Mouse (Mus musculus) forebrain, embryonic 11.5 days (tissue): ENCODE data around the gene Ptpn11. TPM values are rescaled to one million over a fixed set of nuclear protein-coding genes. Genes with fewer than 3 reads are reported as not detected.

Experiments
- ATAC-seq: fragments of 200-750 bp; cut with Nextera tagmentation; replicated peaks from 2 replicates; pipeline ENCODE4 v1.8.0; 2017; ENCODE audit warnings: moderate TSS enrichment; ENCODE audit not compliant: low FRiP score
- DNase-seq: peaks from one replicate; pipeline ENCODE4 v3.0.0-alpha.2; 2017; ENCODE audit warnings: low spot score
- H3K27ac ChIP-seq: fragments of 300-500 bp; sonication (generic); 2 replicates; pipeline ENCODE4 v1.5.1; 2014; ENCODE audit warnings: low read depth, low read length
- H3K27me3 ChIP-seq: fragments of 300-500 bp; sonication (generic); 2 replicates; pipeline ENCODE4 v1.6.1; 2014; ENCODE audit warnings: mild to moderate bottlenecking, low read length, mixed read lengths; ENCODE audit not compliant: control insufficient read depth, insufficient read depth
- H3K36me3 ChIP-seq: fragments of 300-500 bp; sonication (generic); 2 replicates; pipeline ENCODE4 v1.6.1; 2014; ENCODE audit warnings: mild to moderate bottlenecking, low read length, moderate library complexity, mixed read lengths; ENCODE audit not compliant: control insufficient read depth, insufficient read depth
- H3K4me1 ChIP-seq: fragments of 300-500 bp; sonication (generic); replicated peaks from 2 replicates; pipeline ENCODE4 v1.6.1; 2014; ENCODE audit warnings: low read length, mixed read lengths; ENCODE audit not compliant: control insufficient read depth, insufficient read depth
- H3K4me2 ChIP-seq: fragments of 300-500 bp; sonication (generic); 2 replicates; pipeline ENCODE4 v1.6.1; 2014; ENCODE audit warnings: low read depth, mild to moderate bottlenecking, low read length, moderate library complexity, mixed read lengths; ENCODE audit not compliant: severe bottlenecking
- H3K4me3 ChIP-seq: fragments of 300-500 bp; sonication (generic); 2 replicates; pipeline ENCODE4 v1.5.1; 2014; ENCODE audit warnings: low read depth, low read length
- H3K9ac ChIP-seq: fragments of 300-500 bp; sonication (generic); 2 replicates; pipeline ENCODE4 v1.6.1; 2014; ENCODE audit warnings: low read length
- H3K9me3 ChIP-seq: fragments of 300-500 bp; sonication (generic); 2 replicates; pipeline ENCODE4 v1.6.1; 2016; ENCODE audit warnings: low read length, mixed read lengths; ENCODE audit not compliant: control insufficient read depth
- WGBS: fragments of 180-500 bp; shearing (Covaris S2); extraction: QIAGEN DNeasy Blood & Tissue Kit; methylation state at CpG from one replicate; pipeline ENCODE4 v1.1.7; 2014; 5-methylcytosine and 5-hydroxymethylcytosine counted together
- polyA plus RNA-seq: library from polyadenylated mRNA; unstranded; fragments of >200 nt; fragmentation: Nextera tagmentation; extraction: Ambion mirVana; gene quantifications from 2 replicates; pipeline ENCODE4 v1.2.1, GENCODE M21; 2014

The Ptpn11 gene
- polyA plus RNA-seq, 1 experiment from 2014 or later: 27.4 TPM

- Histone ChIP-seq H3K4me1 (no peaks in the 10 kb centered on the region), H3K27ac (no peak overlapping the region), H3K4me2 (no peak overlapping the region), H3K36me3 (no peaks in the 10 kb centered on the region), H3K9me3 (no peaks in the 10 kb centered on the region), H3K27me3 (no peaks in the 10 kb centered on the region), H3K9ac (no peak overlapping the region), H3K4me3 (no peak overlapping the region)
- WGBS: 91% methylated on average over 2 of the region's 2 CpGs
- no peak for DNase-seq
- ATAC-seq: no peak
Measured at GRCm38 (mm10) chr5:121197337-121197736, 6.1 kb upstream of the Ptpn11 start.

DNA sequence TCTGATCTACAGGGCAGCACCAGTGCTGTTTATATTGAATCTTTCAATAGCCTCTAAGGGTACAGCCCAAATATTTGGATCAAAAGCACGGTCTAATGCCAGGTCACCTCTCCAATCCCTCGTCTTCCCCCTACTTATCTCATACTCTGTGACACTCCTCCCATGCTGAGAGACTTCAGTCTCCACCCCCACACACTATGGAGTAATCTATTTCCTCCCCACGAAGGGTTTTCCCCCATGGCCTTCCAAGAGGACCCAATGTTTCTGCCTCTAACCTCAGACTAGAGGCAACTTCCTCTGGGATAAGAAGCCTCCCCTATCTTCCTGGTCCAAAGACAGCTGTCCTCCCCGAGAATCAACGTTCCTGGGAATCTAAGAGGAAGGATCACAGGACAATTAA lies 5.6 kb upstream of the Ptpn11 start:
- no peak overlapping the region for H3K27ac ChIP-seq
- no peak for ATAC-seq
- no peaks in the 10 kb centered on the region for H3K27me3 ChIP-seq
- H3K4me1 ChIP-seq: no peaks in the 10 kb centered on the region
- H3K4me2 ChIP-seq: no peak overlapping the region
- DNase-seq: no peak
- H3K9me3 ChIP-seq: no peaks in the 10 kb centered on the region
- 52% methylated on average over 5 of the region's 5 CpGs for WGBS
- H3K9ac ChIP-seq: no peak overlapping the region
- no peak overlapping the region for H3K4me3 ChIP-seq
- H3K36me3 ChIP-seq: no peaks in the 10 kb centered on the region

DNA sequence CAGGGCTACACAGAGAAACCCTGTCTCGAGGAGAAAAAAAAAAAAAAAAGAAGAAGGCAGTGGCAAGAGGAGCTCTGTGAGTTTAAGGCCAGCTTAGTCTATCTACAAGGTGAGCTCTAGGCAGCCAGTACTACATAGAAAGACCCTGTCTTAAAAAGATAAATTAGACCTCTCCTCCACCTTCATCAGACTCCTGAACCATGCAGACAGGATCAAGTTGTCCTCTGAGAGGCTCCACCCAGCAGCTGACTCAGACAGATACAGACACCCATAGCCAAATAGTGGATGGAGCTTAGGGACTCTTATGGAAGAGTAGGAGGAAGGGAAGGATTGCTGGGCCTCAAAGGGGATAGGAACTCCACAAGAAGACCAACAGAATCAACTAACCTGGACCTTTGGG lies 3.0 kb upstream of the Ptpn11 start:
- Histone ChIP-seq H3K4me2 (no peak overlapping the region), H3K9ac (no peak overlapping the region), H3K36me3 (no peaks in the 10 kb centered on the region), H3K9me3 (no peaks in the 10 kb centered on the region), H3K4me1 (peaks cover 4% of the 10 kb centered on the region; the same call in 1 of the 2 replicates), H3K27me3 (no peaks in the 10 kb centered on the region), H3K27ac (no peak overlapping the region), H3K4me3 (no peak overlapping the region)
- 27% methylated on average over 1 of the region's 1 CpGs for WGBS
- DNase-seq (no peak), ATAC-seq (no peak)

DNA sequence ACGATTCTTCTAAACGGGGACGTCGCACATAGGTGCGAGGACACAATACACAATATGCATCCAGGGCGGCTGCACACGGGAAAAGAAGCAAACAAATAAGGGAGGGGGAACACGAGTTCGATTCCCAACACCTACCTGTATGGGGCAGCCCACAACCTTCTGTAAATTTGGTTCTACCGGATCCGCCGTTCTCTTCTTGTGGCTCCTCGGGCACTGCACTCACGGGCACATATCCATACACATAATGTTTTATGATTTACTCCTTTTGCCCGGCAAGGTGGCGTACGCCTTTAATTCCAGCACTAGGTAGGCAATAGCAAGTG lies 348 bp upstream of the Ptpn11 start:
- H3K4me1 ChIP-seq: peaks cover 8% of the 10 kb centered on the region; the same call in 1 of the 2 replicates
- H3K36me3 ChIP-seq: no peaks in the 10 kb centered on the region
- H3K27ac ChIP-seq: peak overlapping the region; percentile 53; the same call in 1 of the 2 replicates
- DNase-seq (no peak), ATAC-seq (peak; percentile 8; the same call in 1 of the 2 replicates)
- H3K4me2 ChIP-seq: peak overlapping the region; percentile 89
- H3K9ac ChIP-seq: peak overlapping the region; percentile 65
- H3K4me3 ChIP-seq: peak overlapping the region; percentile 52
- H3K27me3 ChIP-seq: no peaks in the 10 kb centered on the region
- 10% methylated on average over 17 of the region's 17 CpGs for WGBS
- H3K9me3 ChIP-seq: no peaks in the 10 kb centered on the region

DNA sequence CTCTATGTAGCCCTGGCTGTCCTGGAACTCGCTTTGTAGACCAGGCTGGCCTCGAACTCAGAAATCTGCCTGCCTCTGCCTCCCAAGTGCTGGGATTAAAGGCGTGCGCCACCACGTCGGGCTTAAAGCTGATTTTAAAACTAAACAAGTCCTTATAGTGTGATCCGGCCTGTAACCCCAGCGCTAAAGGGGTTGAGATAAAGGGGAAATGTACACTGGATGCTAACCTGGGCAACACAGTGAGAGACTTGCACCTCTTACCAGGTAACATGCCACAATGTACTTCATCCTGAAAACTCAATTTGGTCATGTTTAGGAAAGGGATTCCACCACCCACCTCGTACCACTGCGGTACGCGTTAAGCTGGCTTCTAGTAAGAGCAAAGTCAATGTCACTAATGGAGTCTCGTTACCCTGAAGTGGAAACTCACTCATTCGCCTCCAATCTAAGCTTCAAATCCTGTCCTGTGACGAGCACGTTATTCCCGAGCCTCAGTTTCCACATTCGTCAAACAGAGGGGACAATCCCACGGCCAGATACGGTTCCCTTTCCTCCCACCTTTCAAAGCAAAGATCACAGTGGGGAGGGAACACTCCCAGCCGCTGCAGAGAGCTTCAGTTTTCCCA lies 874 bp downstream of the Ptpn11 start:
- H3K9me3 ChIP-seq: no peaks in the 10 kb centered on the region
- H3K27me3 ChIP-seq: no peaks in the 10 kb centered on the region
- peak overlapping the region; percentile 89 for H3K4me2 ChIP-seq
- DNase-seq: no peak
- H3K4me3 ChIP-seq: peak overlapping the region; percentile 52
- 31% methylated on average over 21 of the region's 21 CpGs for WGBS
- no peak overlapping the region for H3K27ac ChIP-seq
- H3K36me3 ChIP-seq: no peaks in the 10 kb centered on the region
- peaks cover 8% of the 10 kb centered on the region; the same call in 1 of the 2 replicates for H3K4me1 ChIP-seq
- H3K9ac ChIP-seq: peak overlapping the region; percentile 65
- ATAC-seq: no peak

DNA sequence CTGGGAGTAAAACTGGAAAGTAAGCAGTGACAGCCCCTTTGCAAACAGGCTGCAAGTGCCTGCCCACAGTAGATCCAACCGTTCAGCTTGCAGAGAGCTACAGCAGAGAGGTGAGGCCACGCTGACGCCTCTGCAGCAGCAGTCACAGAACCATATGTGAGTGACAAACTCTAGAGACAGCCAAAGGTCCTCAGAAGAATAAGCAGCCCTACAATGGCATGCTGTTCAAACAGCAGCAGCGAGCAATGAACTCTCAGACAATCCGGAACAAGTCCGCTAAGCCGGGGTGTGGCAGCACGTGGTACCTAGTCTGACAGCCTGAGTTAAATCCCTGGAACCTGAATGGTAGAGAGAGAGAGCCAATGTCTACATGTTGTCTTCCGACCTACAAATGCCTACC lies 2.0 kb downstream of the Ptpn11 start:
- Histone ChIP-seq H3K4me3 (no peak overlapping the region), H3K4me2 (no peak overlapping the region)

DNA sequence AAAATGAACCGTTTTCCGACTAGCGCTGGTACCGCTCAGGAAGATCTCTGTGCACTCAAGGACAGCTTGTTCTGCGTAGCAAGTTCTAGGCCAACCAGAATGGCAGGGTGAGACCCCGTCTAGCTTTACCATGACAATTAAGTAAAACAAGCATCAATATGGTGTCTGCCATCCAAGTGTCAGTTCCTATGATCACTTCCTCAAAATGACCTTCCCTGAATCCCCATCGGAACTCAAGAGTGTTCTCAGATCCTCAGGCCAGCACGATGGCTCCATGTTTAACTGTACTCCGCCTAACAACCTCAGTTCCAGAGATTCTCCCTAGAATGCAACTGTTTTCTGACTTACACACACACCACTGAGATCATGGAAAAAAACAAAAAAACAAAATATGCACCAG lies 2.9 kb downstream of the Ptpn11 start:
- H3K27me3 ChIP-seq: no peaks in the 10 kb centered on the region
- ATAC-seq (no peak), DNase-seq (no peak)
- H3K9me3 ChIP-seq: no peaks in the 10 kb centered on the region
- WGBS: 93% methylated on average over 9 of the region's 9 CpGs
- H3K4me3 ChIP-seq: no peak overlapping the region
- H3K36me3 ChIP-seq: no peaks in the 10 kb centered on the region
- no peak overlapping the region for H3K27ac ChIP-seq
- no peak overlapping the region for H3K9ac ChIP-seq
- no peak overlapping the region for H3K4me2 ChIP-seq
- H3K4me1 ChIP-seq: peaks cover 14% of the 10 kb centered on the region; the same call in 1 of the 2 replicates

More for the DNA sequence above, 2.0 kb downstream of the Ptpn11 start:
- no peaks in the 10 kb centered on the region for H3K36me3 ChIP-seq
- no peaks in the 10 kb centered on the region for H3K27me3 ChIP-seq
- no peak overlapping the region for H3K9ac ChIP-seq
- H3K27ac ChIP-seq: no peak overlapping the region
- DNase-seq (no peak), ATAC-seq (no peak)
- 85% methylated on average over 9 of the region's 9 CpGs for WGBS
- H3K9me3 ChIP-seq: no peaks in the 10 kb centered on the region
- peaks cover 14% of the 10 kb centered on the region; the same call in 1 of the 2 replicates for H3K4me1 ChIP-seq

- 89% methylated on average over 8 of the region's 8 CpGs for WGBS
- DNase-seq: no peak
- Histone ChIP-seq H3K36me3 (no peaks in the 10 kb centered on the region), H3K4me2 (no peak overlapping the region), H3K4me1 (peaks cover 14% of the 10 kb centered on the region; the same call in 1 of the 2 replicates), H3K9me3 (no peaks in the 10 kb centered on the region), H3K9ac (no peak overlapping the region), H3K27me3 (no peaks in the 10 kb centered on the region), H3K4me3 (no peak overlapping the region), H3K27ac (no peak overlapping the region)
- no peak for ATAC-seq
Measured at GRCm38 (mm10) chr5:121187580-121188001, 3.6 kb downstream of the Ptpn11 start.

- H3K4me2 ChIP-seq: no peak overlapping the region
- ATAC-seq: no peak
- no peaks in the 10 kb centered on the region for H3K9me3 ChIP-seq
- no peak overlapping the region for H3K27ac ChIP-seq
- no peaks in the 10 kb centered on the region for H3K27me3 ChIP-seq
- peak overlapping the region; percentile 6; the same call in 1 of the 2 replicates for H3K9ac ChIP-seq
- no peaks in the 10 kb centered on the region for H3K36me3 ChIP-seq
- WGBS: 69% methylated on average over 11 of the region's 11 CpGs
- H3K4me3 ChIP-seq: no peak overlapping the region
- peaks cover 11% of the 10 kb centered on the region; the same call in 1 of the 2 replicates for H3K4me1 ChIP-seq
- DNase-seq: no peak
Measured at GRCm38 (mm10) chr5:121184945-121185551, 6.1 kb downstream of the Ptpn11 start.
